Mouse (Mus musculus) skeletal muscle tissue, adult 2 months (tissue): Measurements from ENCODE around the gene Ruvbl2.
"Not testable (repeated sequence)": the region's sequence is repeated elsewhere in the genome, so short reads cannot be mapped to it uniquely, and the experiment has no call there.

Source experiments
- DNase-seq: peaks from one replicate; pipeline ENCODE4 v3.0.0-alpha.2; 2012; ENCODE audit warnings: low read depth, low spot score

The Ruvbl2 gene

DNA sequence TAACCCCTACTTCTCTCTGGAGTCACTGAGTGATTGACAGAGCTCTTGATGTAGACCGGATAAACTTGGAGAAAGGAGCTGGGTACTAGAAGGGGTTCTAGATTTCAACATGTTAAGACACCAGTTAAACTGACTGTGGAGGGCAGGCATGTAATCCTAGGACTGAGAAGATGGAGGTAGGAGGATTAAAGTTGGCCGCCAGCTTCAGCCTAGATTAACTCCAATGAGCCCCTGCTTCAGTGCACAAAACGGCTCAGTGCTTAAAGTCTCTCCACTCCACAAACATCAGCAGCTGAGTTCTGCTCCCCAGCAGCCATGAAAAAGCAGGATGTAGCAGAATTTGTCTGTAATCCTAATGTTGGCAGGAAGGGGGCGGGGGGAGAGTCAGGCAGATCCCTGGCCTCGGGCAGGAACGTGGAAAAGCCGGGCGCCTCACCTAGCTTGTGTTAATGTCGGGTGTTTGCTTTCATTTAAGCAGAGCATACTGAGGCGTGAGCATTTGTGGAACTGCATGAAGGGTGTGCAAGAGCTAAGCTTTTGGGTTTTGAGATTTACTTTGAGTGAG, 36.3 kb downstream of the Ruvbl2 start:
- DNase-seq = no peak

DNA sequence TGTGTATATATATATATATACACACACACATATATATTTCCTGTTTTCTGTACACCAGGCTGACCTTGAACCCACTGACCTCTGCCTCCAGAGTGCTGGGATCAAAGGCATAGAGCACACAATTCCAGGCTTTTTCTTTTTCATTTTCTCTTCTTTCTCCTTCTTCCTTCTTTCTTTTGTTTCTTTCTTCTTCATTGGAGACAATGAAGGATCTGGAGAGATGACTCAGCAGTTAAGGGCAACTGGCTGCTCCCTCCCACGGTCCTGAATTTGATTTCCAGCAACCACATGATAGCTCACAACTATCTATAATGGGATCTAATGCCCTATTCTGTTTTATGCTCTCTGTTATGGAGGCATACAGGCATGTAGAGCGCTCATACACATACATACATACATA, 41.1 kb downstream of the Ruvbl2 start:
- no peak for DNase-seq

DNA sequence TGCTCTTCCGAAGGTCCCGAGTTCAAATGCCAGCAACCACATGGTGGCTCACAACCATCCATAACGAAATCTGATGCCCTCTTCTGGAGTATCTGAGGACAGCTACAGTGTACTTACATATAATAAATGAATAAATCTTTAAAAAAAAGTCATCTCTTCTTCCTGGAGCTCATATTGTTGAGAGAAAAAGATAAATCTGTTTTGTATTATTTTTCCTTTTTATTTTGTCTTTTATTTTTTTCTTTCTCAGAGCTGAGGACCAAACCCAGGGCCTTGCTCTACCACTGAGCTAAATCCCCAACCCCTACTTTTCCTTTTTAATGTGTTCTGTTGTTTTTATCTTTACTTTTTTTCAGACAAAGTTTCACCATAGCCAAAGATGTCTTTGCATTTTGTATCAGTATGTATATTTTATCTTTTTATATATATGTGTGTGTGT, 41.5 kb downstream of the Ruvbl2 start:
- not testable (repeated sequence) for DNase-seq

DNA sequence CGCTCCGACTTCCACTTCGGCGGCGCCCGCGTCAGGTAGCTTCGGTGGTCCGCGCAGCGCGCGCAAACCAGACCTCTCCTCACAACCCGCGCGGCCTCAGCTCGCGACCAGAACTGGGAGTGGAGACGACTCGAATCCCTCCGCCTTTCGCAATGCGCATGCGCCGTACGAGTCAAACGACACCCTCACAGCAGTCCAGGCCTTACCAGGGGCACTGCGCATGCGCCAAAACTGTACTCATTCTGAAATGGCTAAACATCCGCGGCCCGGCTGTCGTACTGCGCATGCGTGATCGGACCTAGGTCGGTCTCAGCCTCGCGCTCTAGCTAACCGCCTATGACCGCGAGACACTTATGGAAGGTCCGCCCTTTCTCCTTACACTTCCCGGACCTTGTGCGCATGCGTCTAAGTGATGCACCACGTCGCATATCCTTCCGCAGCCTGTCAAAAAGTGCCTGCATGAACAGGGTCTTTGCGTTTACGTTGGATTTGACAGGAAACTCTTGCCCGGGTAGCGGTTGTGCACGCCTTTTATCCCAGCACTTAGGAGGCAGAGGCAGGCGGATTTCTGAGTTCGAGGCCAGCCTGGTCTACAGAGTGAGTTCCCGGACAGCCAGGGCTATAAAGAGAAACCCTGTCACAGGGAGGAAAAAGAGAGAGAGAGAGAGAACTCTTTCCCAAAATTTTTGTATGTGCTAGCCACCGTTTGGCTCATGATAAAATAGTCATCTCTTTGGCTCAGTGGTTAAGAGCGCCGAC, 42.1 kb downstream of the Ruvbl2 start, which contains the start of gene Snrnp70:
Snrnp70 (minus strand) TSS at position 165 of the 759 bp plus-strand sequence.
- peak; percentile 100 for DNase-seq

DNA sequence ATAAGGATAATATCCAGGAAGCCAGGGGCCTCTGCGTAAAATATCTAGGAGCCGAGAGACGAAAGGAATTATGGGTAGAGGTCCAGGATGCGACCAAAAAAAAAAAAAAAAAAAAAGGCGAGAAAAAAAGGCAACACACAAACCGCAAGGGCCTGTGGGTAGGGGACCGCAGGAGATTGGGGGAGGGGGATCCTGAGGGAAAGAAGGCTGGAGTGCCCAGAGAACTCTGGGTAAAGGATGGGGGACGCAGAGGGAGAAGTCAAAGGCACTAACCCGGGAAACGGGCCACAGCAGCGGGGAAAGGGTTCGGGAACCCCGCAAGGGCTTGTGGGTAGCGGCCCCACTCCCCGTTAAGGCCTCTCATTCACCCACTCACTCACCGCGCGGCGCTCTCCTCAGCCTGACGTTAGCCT, 42.8 kb downstream of the Ruvbl2 start:
- no peak for DNase-seq

DNA sequence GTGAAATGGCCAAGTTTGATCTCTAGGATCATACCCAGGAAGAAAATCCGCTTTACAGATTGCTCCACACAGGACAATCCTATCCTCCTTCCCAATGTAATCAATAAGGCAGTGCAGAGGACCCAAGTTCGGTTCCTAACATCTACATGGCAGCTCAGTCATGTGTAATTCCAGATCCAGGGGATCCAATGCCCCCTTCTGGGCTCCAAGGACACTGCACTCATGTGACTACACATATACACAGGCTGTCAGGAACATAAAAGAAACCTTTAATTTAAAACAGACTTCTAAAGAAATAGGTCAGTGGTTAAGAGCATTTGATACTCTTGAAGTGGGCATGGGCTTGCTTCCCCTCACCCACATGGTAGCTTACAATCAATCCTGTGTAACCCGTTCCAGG, 51.8 kb downstream of the Ruvbl2 start:
- DNase-seq = no peak

DNA sequence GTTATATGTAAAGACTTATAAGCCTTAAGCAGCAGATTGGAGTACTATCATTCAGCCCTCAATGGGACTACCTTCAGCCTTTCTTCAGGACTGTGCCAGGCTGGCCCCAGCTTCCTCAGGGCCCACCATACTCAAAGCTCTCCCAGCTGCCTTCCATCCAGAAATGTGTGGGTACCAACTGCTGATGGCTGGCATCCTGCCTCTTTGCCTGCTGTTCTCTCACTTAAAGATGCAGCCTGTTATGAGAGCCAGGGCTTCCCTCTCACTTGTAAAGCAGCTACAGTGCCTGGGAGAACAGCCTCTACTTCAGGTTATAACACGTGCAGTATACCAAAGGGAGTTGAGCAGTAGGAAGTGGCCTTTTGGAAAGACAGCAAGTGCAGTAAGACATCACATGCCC, 61.8 kb downstream of the Ruvbl2 start:
- DNase-seq = no peak

DNA sequence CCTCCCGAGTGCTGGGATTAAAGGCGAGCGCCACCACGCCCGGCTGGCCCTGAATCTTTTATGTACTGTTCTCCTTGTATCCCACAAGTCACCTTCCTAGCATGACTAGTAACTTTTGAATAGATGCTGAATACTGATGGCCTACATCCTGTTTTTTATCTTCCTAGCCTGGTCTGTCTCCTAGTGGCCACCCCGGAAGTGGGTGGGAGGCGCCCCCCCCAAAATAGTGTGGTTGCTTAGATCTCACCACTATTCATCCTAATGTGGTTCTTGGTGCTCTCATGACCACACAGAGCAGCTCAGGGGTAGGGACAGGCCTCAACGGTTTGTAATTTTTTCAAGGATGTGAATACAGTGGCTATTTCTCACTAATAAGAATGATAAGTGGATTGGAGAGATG, 63.3 kb downstream of the Ruvbl2 start:
- DNase-seq = no peak

DNA sequence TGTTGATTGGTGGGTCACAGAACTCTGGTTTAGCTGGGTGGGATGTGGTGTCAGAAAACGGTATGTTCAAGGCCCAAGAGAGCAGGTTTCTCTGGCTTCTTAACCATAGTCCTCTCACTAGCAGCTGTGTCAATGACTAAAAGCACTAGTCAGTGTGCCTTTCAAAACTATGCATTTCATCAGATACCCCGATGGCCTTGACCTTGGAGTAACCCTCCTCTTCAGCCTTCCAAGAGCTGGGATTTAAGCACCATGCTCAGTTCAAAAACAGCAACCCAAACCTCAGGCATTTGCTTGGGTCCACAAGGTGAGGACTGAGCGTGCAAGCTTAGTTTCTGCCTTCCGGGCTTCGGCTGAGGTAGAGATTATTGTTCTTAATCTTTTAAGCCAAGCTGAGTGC, 65.5 kb downstream of the Ruvbl2 start:
- DNase-seq = no peak
